Mouse (Mus musculus): ENCODE results near the gene Cdkn2b. TPM values are rescaled to one million over a fixed set of nuclear protein-coding genes. Genes with fewer than 3 reads are reported as not detected.

Gene Cdkn2b
- polyA plus RNA-seq, 1 experiment from 2014 or later: 10.1 TPM

- Histone ChIP-seq H3K36me3 (no peaks in the 10 kb centered on the region), H3K4me3 (replicated peaks) (no peak overlapping the region), H3K9ac (no peak overlapping the region), H3K4me1 (0 out of 2 replicates have a peak, but pooled peaks cover 6% of the 10 kb centered on the region), H3K9me3 (no peaks in the 10 kb centered on the region), H3K4me2 (no peak overlapping the region), H3K27ac (no peak overlapping the region), H3K27me3 (replicated peaks) (peaks cover 72% of the 10 kb centered on the region)
- WGBS: 2% methylated on average over 20 of the region's 20 CpGs
- no peak for ATAC-seq (ENCODE audit: insufficient read depth, low FRiP score, low read depth)
Observed at GRCm38 (mm10) chr4:89272961-89273540, 37.8 kb downstream of the Cdkn2b start.

GRCm38 (mm10) chr4:89272101-89272718 lies 38.6 kb downstream of the Cdkn2b start:
- Histone ChIP-seq H3K27ac (no peak overlapping the region), H3K27me3 (replicated peaks) (peaks cover 64% of the 10 kb centered on the region), H3K4me3 (replicated peaks) (no peak overlapping the region), H3K9ac (no peak overlapping the region), H3K4me2 (no peak overlapping the region), H3K9me3 (no peaks in the 10 kb centered on the region), H3K4me1 (0 out of 2 replicates have a peak, but pooled peaks cover 6% of the 10 kb centered on the region), H3K36me3 (no peaks in the 10 kb centered on the region)
- 4% methylated on average over 18 of the region's 18 CpGs for WGBS
- no peak for ATAC-seq (ENCODE audit: insufficient read depth, low FRiP score, low read depth)

- WGBS: 52% methylated on average over 1 of the region's 1 CpGs
- no peak overlapping the region for H3K9ac ChIP-seq
- H3K4me1 ChIP-seq: no peaks in the 10 kb centered on the region
- H3K36me3 ChIP-seq: no peaks in the 10 kb centered on the region
- ATAC-seq (ENCODE audit: insufficient read depth, low FRiP score, low read depth): no peak
- H3K9me3 ChIP-seq: no peaks in the 10 kb centered on the region
- H3K4me2 ChIP-seq: no peak overlapping the region
- no peak overlapping the region for H3K4me3 ChIP-seq (replicated peaks)
- H3K27me3 ChIP-seq (replicated peaks): no peaks in the 10 kb centered on the region
- no peak overlapping the region for H3K27ac ChIP-seq
Observed at GRCm38 (mm10) chr4:89257768-89258167, 53.1 kb downstream of the Cdkn2b start.

Other genes starting within 250 kb of the Cdkn2b start
- 61.0 and 62.5 TPM in 2 replicates for gene Mtap, start 173.9 kb downstream of the Cdkn2b start, polyA plus RNA-seq (2015; fragmentation: Nextera tagmentation; extraction: Ambion mirVana)
- not detected in 2 replicates for gene Cdkn2a, start 16.4 kb downstream of the Cdkn2b start, polyA plus RNA-seq (2015; fragmentation: Nextera tagmentation; extraction: Ambion mirVana)

All from stomach, embryonic 15.5 days (tissue).